Comparison of ENCODE assay signal across 13 mouse cellular contexts in genomic region chr10:122090472-122090871, GRCm38 (mm10).
"Had no signal": no experiment of that assay in that cellular context is flagged by ENCODE, and none has a peak within 500 bp of the region (broad histone marks: within the 10 kb centered on the region; RNA-seq: fewer than 3 reads in every experiment).

No protein-coding gene starts in this region.

- H3K4me3 ChIP-seq: liver, embryonic 15.5 days; midbrain, embryonic 10.5 days; myocyte; neural tube, embryonic 15.5 days had no signal

- H3K9me3 ChIP-seq: liver, embryonic 15.5 days had no signal

- DNase-seq: kidney, postnatal 14 days; layer of hippocampus, postnatal 36 days; left cerebral cortex, postnatal 4 days; lung, adult 2 months; midbrain, embryonic 14.5 days; right cerebral cortex, adult 18-20 months; right cerebral cortex, postnatal 25 days; thymus, postnatal 4 days had no signal

- H3K9ac ChIP-seq: liver, embryonic 15.5 days; neural tube, embryonic 15.5 days had no signal

- H3K27me3 ChIP-seq: liver, embryonic 15.5 days; neural tube, embryonic 15.5 days had no signal

- H3K27ac ChIP-seq: liver, embryonic 15.5 days; midbrain, embryonic 10.5 days; neural tube, embryonic 15.5 days had no signal

- H3K4me2 ChIP-seq: liver, embryonic 11.5 days; liver, embryonic 15.5 days; neural tube, embryonic 15.5 days had no signal
